Mouse (Mus musculus): ENCODE data around the gene Cx3cr1. TPM values are rescaled to one million over a fixed set of nuclear protein-coding genes. Genes with fewer than 3 reads are reported as not detected.

Cx3cr1 gene
- total RNA-seq, 4 experiments from 2014 or later = 0.11 to 0.24 TPM; not detected in 2

- no peak for DNase-seq (ENCODE audit: low spot score in 2 of 2)
Observed at GRCm38 (mm10) chr9:119890692-119891091, 179.0 kb downstream of the Cx3cr1 start.

GRCm38 (mm10) chr9:119889446-119889845, 180.2 kb downstream of the Cx3cr1 start:
- DNase-seq (ENCODE audit: low spot score in 2 of 2) = no peak

- DNase-seq (ENCODE audit: low spot score in 2 of 2) = no peak
Observed at GRCm38 (mm10) chr9:119888843-119889246, 180.8 kb downstream of the Cx3cr1 start.

GRCm38 (mm10) chr9:119887144-119887901, 182.4 kb downstream of the Cx3cr1 start:
- no peak for DNase-seq (ENCODE audit: low spot score in 2 of 2)

GRCm38 (mm10) chr9:119854170-119854569, 215.5 kb downstream of the Cx3cr1 start:
- DNase-seq (ENCODE audit: low spot score in 2 of 2) = no peak

GRCm38 (mm10) chr9:119853071-119853846, 216.4 kb downstream of the Cx3cr1 start:
- DNase-seq (ENCODE audit: low spot score in 2 of 2) = no peak

GRCm38 (mm10) chr9:119852347-119853030, 217.2 kb downstream of the Cx3cr1 start:
- no peak for DNase-seq (ENCODE audit: low spot score in 2 of 2)

Other genes with a start within 250 kb of the Cx3cr1 start
- gene Scn11a, start 244.4 kb downstream of the Cx3cr1 start, total RNA-seq (2022) = under 1 TPM in 2 of 4 experiments, not detected in 2; 0.05 TPM
- 10 to 100 TPM in 2 of 4 experiments, 1 to 10 TPM in 2; 9.1 to 10.6 (median 9.8) TPM for gene Wdr48, start 175.0 kb downstream of the Cx3cr1 start, total RNA-seq (2022)
- 10 to 100 TPM; 21.7 to 25.8 (median 24.7) TPM for gene Gorasp1, start 132.3 kb downstream of the Cx3cr1 start, total RNA-seq (2022)
- not detected for gene Ttc21a, start 132.3 kb downstream of the Cx3cr1 start, total RNA-seq (2022)
- 10 to 100 TPM in 1 of 4 experiments, 1 to 10 TPM in 3; 3.6 to 10.2 (median 5.9) TPM for gene Csrnp1, start 85.2 kb downstream of the Cx3cr1 start, total RNA-seq (2022)
- 100 to 1,000 TPM in 2 of 4 experiments, 10 to 100 TPM in 2; 68.7 to 171 (median 104) TPM for gene Xirp1, start 46.3 kb downstream of the Cx3cr1 start, total RNA-seq (2022)
- not detected for gene Ccr8, start 22.2 kb upstream of the Cx3cr1 start, total RNA-seq (2022)
- gene Slc25a38, start 40.5 kb upstream of the Cx3cr1 start, total RNA-seq (2022) = 10 to 100 TPM in 2 of 4 experiments, 1 to 10 TPM in 2; 8.7 to 13.2 (median 9.8) TPM
- gene Rpsa, start 57.8 kb upstream of the Cx3cr1 start, total RNA-seq (2022) = 100 to 1,000 TPM; 426 to 569 (median 499) TPM
- gene Mobp, start 79.8 kb upstream of the Cx3cr1 start, total RNA-seq (2022) = not detected
- gene Myrip, start 231.6 kb upstream of the Cx3cr1 start, total RNA-seq (2022) = 1 to 10 TPM in 2 of 4 experiments, under 1 TPM in 2; 0.63 to 2.1 (median 1.1) TPM

Data from gastrocnemius, adult 8-10 months (tissue).